Mouse (Mus musculus) cerebellum, adult 8-10 months (tissue): ENCODE results near the gene Adamts14.

Experiments used
- DNase-seq: peaks from one replicate; pipeline ENCODE4 v3.0.0; 2022

The Adamts14 gene

GRCm38 (mm10) chr10:61273081-61273843, at the start of gene Adamts14:
Gene Adamts14, minus strand, starts transcription at chr10:61273438.
- no peak for DNase-seq

GRCm38 (mm10) chr10:61318527-61318926, 45.3 kb upstream of the Adamts14 start:
- no peak for DNase-seq

- no peak for DNase-seq
Measured at GRCm38 (mm10) chr10:61315324-61315880, 42.2 kb upstream of the Adamts14 start.

GRCm38 (mm10) chr10:61313750-61314149, 40.5 kb upstream of the Adamts14 start:
- DNase-seq, result no peak

- no peak for DNase-seq
Measured at GRCm38 (mm10) chr10:61312754-61313153, 39.5 kb upstream of the Adamts14 start.

- no peak for DNase-seq
Measured at GRCm38 (mm10) chr10:61312159-61312558, 38.9 kb upstream of the Adamts14 start.

GRCm38 (mm10) chr10:61308706-61309320, 35.6 kb upstream of the Adamts14 start:
- no peak for DNase-seq

GRCm38 (mm10) chr10:61305928-61306590, 32.8 kb upstream of the Adamts14 start:
- no peak for DNase-seq

GRCm38 (mm10) chr10:61304046-61304445, 30.8 kb upstream of the Adamts14 start:
- DNase-seq, result no peak

GRCm38 (mm10) chr10:61300996-61301395, 27.8 kb upstream of the Adamts14 start:
- no peak for DNase-seq

GRCm38 (mm10) chr10:61297477-61297876, 24.2 kb upstream of the Adamts14 start, which contains the start of gene Prf1:
Gene Prf1, plus strand, starts transcription at chr10:61297833.
- DNase-seq, result no peak

GRCm38 (mm10) chr10:61296713-61297445, 23.6 kb upstream of the Adamts14 start:
- no peak for DNase-seq

GRCm38 (mm10) chr10:61294242-61294641, 21.0 kb upstream of the Adamts14 start:
- DNase-seq, result no peak

- no peak for DNase-seq
Measured at GRCm38 (mm10) chr10:61290479-61290878, 17.2 kb upstream of the Adamts14 start.

GRCm38 (mm10) chr10:61290016-61290415, 16.8 kb upstream of the Adamts14 start:
- DNase-seq, result no peak

- no peak for DNase-seq
Measured at GRCm38 (mm10) chr10:61286246-61286645, 13.0 kb upstream of the Adamts14 start.

GRCm38 (mm10) chr10:61285271-61285670, 12.0 kb upstream of the Adamts14 start:
- peak; percentile 26 for DNase-seq

- no peak for DNase-seq
Measured at GRCm38 (mm10) chr10:61284309-61284708, 11.1 kb upstream of the Adamts14 start.

GRCm38 (mm10) chr10:61281115-61281514, 7.9 kb upstream of the Adamts14 start:
- DNase-seq, result no peak

- DNase-seq, result no peak
Measured at GRCm38 (mm10) chr10:61277918-61278674, 4.9 kb upstream of the Adamts14 start.

GRCm38 (mm10) chr10:61277051-61277450, 3.8 kb upstream of the Adamts14 start:
- no peak for DNase-seq

GRCm38 (mm10) chr10:61275669-61276110, 2.5 kb upstream of the Adamts14 start:
- DNase-seq, result no peak
